Mouse (Mus musculus) liver, adult 2 months (tissue): ENCODE results near the gene Gm20388.

Experiments
- CTCF ChIP-seq: fragments of 200-500 bp; IDR thresholded peaks from 2 replicates; pipeline ENCODE4 v1.5.1; 2011; ENCODE audit warnings: low read depth, low read length, control low read depth
- POLR2A ChIP-seq: fragments of 200-500 bp; IDR thresholded peaks from 2 replicates; pipeline ENCODE4 v1.6.1; 2011; ENCODE audit warnings: low read length, control low read depth; ENCODE audit not compliant: insufficient read depth; ENCODE audit errors: extremely low read depth

GRCm38 (mm10) chr8:123181391-123181790 is 3270.8 kb downstream of the Gm20388 start:
- no peak for TF ChIP-seq POLR2A
- TF ChIP-seq CTCF: no peak
